Mouse (Mus musculus): ENCODE measurements around the gene Hira. TPM values are rescaled to one million over a fixed set of nuclear protein-coding genes. Genes with fewer than 3 reads are reported as not detected.
"Not testable (repeated sequence)": the region's sequence is repeated elsewhere in the genome, so short reads cannot be mapped to it uniquely, and the experiment has no call there.

Gene Hira
- polyA plus RNA-seq, 1 experiment from 2014 or later = 5.7 TPM

GRCm38 (mm10) chr16:18836468-18837208, 40.2 kb upstream of the Hira start, which contains the start of the genes 2510002D24Rik and Gm28539:
TSS of gene 2510002D24Rik (plus strand) at chr16:18836578.
TSS of gene Gm28539 (plus strand) at chr16:18836584.
- Histone ChIP-seq H3K9ac (ENCODE audit: low read length) (peak within 1 kb of the TSS; percentile 89), H3K4me3 (ENCODE audit: low read depth, low read length) (peak within 1 kb of the TSS; percentile 88), H3K27ac (replicated peaks) (peak within 1 kb of the TSS; percentile 92), H3K36me3 (ENCODE audit: control insufficient read depth, insufficient read depth, low read length) (peaks cover 9% of the 10 kb centered on the region), H3K4me2 (replicated peaks; ENCODE audit: low read depth) (peak within 1 kb of the TSS; percentile 81), H3K27me3 (ENCODE audit: control insufficient read depth, insufficient read depth, low read length) (no peaks in the 10 kb centered on the region), H3K9me3 (ENCODE audit: control insufficient read depth, low read length) (no peaks in the 10 kb centered on the region), H3K4me1 (replicated peaks; ENCODE audit: control insufficient read depth, insufficient read depth) (no peaks in the 10 kb centered on the region)
- no peak for TF ChIP-seq CTCF (IDR thresholded peaks at IDR 0.05; ENCODE audit: low read depth)
- TF ChIP-seq EP300 (optimal IDR thresholded peaks at IDR 0.05) = no peak
- under 1% methylated on average over 45 of the region's 46 CpGs for WGBS
- peak; percentile 98 for ATAC-seq (ENCODE audit: low FRiP score, low TSS enrichment)
- peak; percentile 94 for DNase-seq (ENCODE audit: low spot score)

- no peak for TF ChIP-seq CTCF (IDR thresholded peaks at IDR 0.05; ENCODE audit: low read depth)
- TF ChIP-seq EP300 (optimal IDR thresholded peaks at IDR 0.05) = no peak
- ATAC-seq (ENCODE audit: low FRiP score, low TSS enrichment) = no peak
- H3K4me2 ChIP-seq (replicated peaks; ENCODE audit: low read depth) = no peak overlapping the region
- no peak overlapping the region for H3K4me3 ChIP-seq (ENCODE audit: low read depth, low read length)
- no peak overlapping the region for H3K27ac ChIP-seq (replicated peaks)
- H3K9me3 ChIP-seq (ENCODE audit: control insufficient read depth, low read length) = no peaks in the 10 kb centered on the region
- 91% methylated on average over 4 of the region's 4 CpGs for WGBS
- no peaks in the 10 kb centered on the region for H3K4me1 ChIP-seq (replicated peaks; ENCODE audit: control insufficient read depth, insufficient read depth)
- no peak overlapping the region for H3K9ac ChIP-seq (ENCODE audit: low read length)
- DNase-seq (ENCODE audit: low spot score) = no peak
- H3K27me3 ChIP-seq (ENCODE audit: control insufficient read depth, insufficient read depth, low read length) = no peaks in the 10 kb centered on the region
- H3K36me3 ChIP-seq (ENCODE audit: control insufficient read depth, insufficient read depth, low read length) = peaks cover 9% of the 10 kb centered on the region; the same call in 1 of the 2 replicates
These were observed 38.5 kb upstream of the Hira start for GRCm38 (mm10) chr16:18838346-18838745.

- Histone ChIP-seq H3K27me3 (ENCODE audit: control insufficient read depth, insufficient read depth, low read length) (no peaks in the 10 kb centered on the region), H3K9ac (ENCODE audit: low read length) (no peak overlapping the region), H3K36me3 (ENCODE audit: control insufficient read depth, insufficient read depth, low read length) (no peaks in the 10 kb centered on the region), H3K4me2 (replicated peaks; ENCODE audit: low read depth) (no peak overlapping the region), H3K9me3 (ENCODE audit: control insufficient read depth, low read length) (no peaks in the 10 kb centered on the region), H3K4me3 (ENCODE audit: low read depth, low read length) (no peak overlapping the region), H3K4me1 (replicated peaks; ENCODE audit: control insufficient read depth, insufficient read depth) (no peaks in the 10 kb centered on the region), H3K27ac (replicated peaks) (no peak overlapping the region)
- no peak for ATAC-seq (ENCODE audit: low FRiP score, low TSS enrichment)
- DNase-seq (ENCODE audit: low spot score) = no peak
- TF ChIP-seq EP300 (optimal IDR thresholded peaks at IDR 0.05) (no peak), CTCF (IDR thresholded peaks at IDR 0.05; ENCODE audit: low read depth) (no peak)
- WGBS = 84% methylated on average over 15 of the region's 15 CpGs
These were observed 30.5 kb upstream of the Hira start for GRCm38 (mm10) chr16:18846301-18846820.

- H3K4me2 ChIP-seq (replicated peaks; ENCODE audit: low read depth); H3K4me3 ChIP-seq (ENCODE audit: low read depth, low read length); H3K36me3 ChIP-seq (ENCODE audit: control insufficient read depth, insufficient read depth, low read length); DNase-seq (ENCODE audit: low spot score); H3K9ac ChIP-seq (ENCODE audit: low read length); H3K27ac ChIP-seq (replicated peaks); H3K4me1 ChIP-seq (replicated peaks; ENCODE audit: control insufficient read depth, insufficient read depth); ATAC-seq (ENCODE audit: low FRiP score, low TSS enrichment); H3K27me3 ChIP-seq (ENCODE audit: control insufficient read depth, insufficient read depth, low read length); H3K9me3 ChIP-seq (ENCODE audit: control insufficient read depth, low read length): not testable (repeated sequence)
- 88% methylated on average over 15 of the region's 17 CpGs for WGBS
These were observed 27.2 kb upstream of the Hira start for GRCm38 (mm10) chr16:18849521-18850190.

GRCm38 (mm10) chr16:18858551-18858950, 18.3 kb upstream of the Hira start:
- Histone ChIP-seq H3K27me3 (ENCODE audit: control insufficient read depth, insufficient read depth, low read length) (no peaks in the 10 kb centered on the region), H3K4me2 (replicated peaks; ENCODE audit: low read depth) (no peak overlapping the region), H3K9ac (ENCODE audit: low read length) (no peak overlapping the region), H3K4me1 (replicated peaks; ENCODE audit: control insufficient read depth, insufficient read depth) (no peaks in the 10 kb centered on the region), H3K36me3 (ENCODE audit: control insufficient read depth, insufficient read depth, low read length) (no peaks in the 10 kb centered on the region), H3K9me3 (ENCODE audit: control insufficient read depth, low read length) (no peaks in the 10 kb centered on the region), H3K27ac (replicated peaks) (no peak overlapping the region), H3K4me3 (ENCODE audit: low read depth, low read length) (no peak overlapping the region)
- DNase-seq (ENCODE audit: low spot score) = no peak
- TF ChIP-seq EP300 (optimal IDR thresholded peaks at IDR 0.05) (no peak), CTCF (IDR thresholded peaks at IDR 0.05; ENCODE audit: low read depth) (peak; percentile 72)
- peak; percentile 67 for ATAC-seq (ENCODE audit: low FRiP score, low TSS enrichment)

- H3K36me3 ChIP-seq (ENCODE audit: control insufficient read depth, insufficient read depth, low read length) = no peaks in the 10 kb centered on the region
- TF ChIP-seq CTCF (IDR thresholded peaks at IDR 0.05; ENCODE audit: low read depth) = no peak
- no peak for TF ChIP-seq EP300 (optimal IDR thresholded peaks at IDR 0.05)
- 61% methylated on average over 1 of the region's 1 CpGs for WGBS
- H3K4me1 ChIP-seq (replicated peaks; ENCODE audit: control insufficient read depth, insufficient read depth) = no peaks in the 10 kb centered on the region
- no peak overlapping the region for H3K4me2 ChIP-seq (replicated peaks; ENCODE audit: low read depth)
- H3K4me3 ChIP-seq (ENCODE audit: low read depth, low read length) = no peak overlapping the region
- no peaks in the 10 kb centered on the region for H3K9me3 ChIP-seq (ENCODE audit: control insufficient read depth, low read length)
- H3K27me3 ChIP-seq (ENCODE audit: control insufficient read depth, insufficient read depth, low read length) = no peaks in the 10 kb centered on the region
- DNase-seq (ENCODE audit: low spot score) (no peak), ATAC-seq (ENCODE audit: low FRiP score, low TSS enrichment) (peak; percentile 26; the same call in 1 of the 2 replicates)
- H3K9ac ChIP-seq (ENCODE audit: low read length) = no peak overlapping the region
- no peak overlapping the region for H3K27ac ChIP-seq (replicated peaks)
These were observed 16.7 kb upstream of the Hira start for GRCm38 (mm10) chr16:18860186-18860585.

- not testable (repeated sequence) for H3K4me3 ChIP-seq (ENCODE audit: low read depth, low read length); H3K27me3 ChIP-seq (ENCODE audit: control insufficient read depth, insufficient read depth, low read length); ATAC-seq (ENCODE audit: low FRiP score, low TSS enrichment); H3K27ac ChIP-seq (replicated peaks); H3K9me3 ChIP-seq (ENCODE audit: control insufficient read depth, low read length); H3K4me1 ChIP-seq (replicated peaks; ENCODE audit: control insufficient read depth, insufficient read depth); H3K36me3 ChIP-seq (ENCODE audit: control insufficient read depth, insufficient read depth, low read length); DNase-seq (ENCODE audit: low spot score); H3K9ac ChIP-seq (ENCODE audit: low read length); H3K4me2 ChIP-seq (replicated peaks; ENCODE audit: low read depth)
- WGBS = 56% methylated on average over 1 of the region's 1 CpGs
These were observed 6.3 kb upstream of the Hira start for GRCm38 (mm10) chr16:18870495-18870894.

Measured in stomach, postnatal 0 days (tissue).